Mouse (Mus musculus) right cerebral cortex, postnatal 4 days (tissue): ENCODE results near the gene Mgst2.

Experiments used
- DNase-seq: peaks from one replicate; pipeline ENCODE4 v3.0.0-alpha.2; 2022

Gene Mgst2

GRCm38 (mm10) chr3:51659415-51659814 lies 745 bp upstream of the Mgst2 start:
- DNase-seq, result no peak

DNA sequence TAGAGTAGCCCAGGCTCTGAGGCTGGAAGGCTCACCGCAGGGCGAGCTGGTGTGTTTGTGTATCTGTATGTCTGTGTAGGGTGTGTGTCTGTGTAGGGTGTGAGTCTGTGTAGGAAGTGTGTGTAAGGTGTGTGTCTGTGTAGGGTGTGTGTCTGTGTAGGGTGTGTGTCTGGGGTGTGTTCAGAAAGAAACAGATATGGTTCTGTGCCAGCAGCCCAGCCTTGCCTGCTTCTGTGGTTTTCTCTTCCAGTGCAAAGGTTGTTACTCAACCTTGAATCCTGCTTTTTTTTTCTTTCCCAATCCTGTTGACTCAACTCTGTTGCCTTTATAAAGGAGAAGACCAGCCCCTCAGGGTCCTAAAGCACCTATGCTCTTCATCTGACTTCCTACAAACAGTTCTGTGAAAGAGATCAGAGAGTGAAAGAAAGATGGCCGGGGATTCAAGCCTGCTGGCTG lies 689 bp downstream of the Mgst2 start:
- no peak for DNase-seq

GRCm38 (mm10) chr3:51661376-51661775 lies 1.2 kb downstream of the Mgst2 start:
- DNase-seq, result no peak

- no peak for DNase-seq
Measured at GRCm38 (mm10) chr3:51661880-51662550, 1.9 kb downstream of the Mgst2 start.

DNA sequence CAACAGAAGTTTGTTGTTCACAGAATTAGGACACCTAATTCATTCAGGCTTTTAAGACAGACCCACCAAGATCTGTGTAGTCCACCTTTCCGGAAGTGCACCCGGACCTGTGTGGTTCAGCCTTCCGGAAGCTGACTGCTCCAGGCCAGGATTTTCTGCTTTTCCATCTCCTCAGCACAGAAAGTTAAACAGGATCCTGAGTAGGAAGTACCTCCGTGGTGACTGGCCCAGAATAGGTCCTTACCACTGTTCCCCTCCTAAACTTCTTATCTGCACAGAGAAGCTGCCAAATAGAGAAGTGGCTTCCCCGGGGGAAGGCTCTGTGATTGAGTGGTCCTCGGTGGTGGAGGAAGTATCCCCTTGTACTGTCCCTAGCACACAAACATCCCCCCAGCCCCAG lies 2.4 kb downstream of the Mgst2 start:
- no peak for DNase-seq

DNA sequence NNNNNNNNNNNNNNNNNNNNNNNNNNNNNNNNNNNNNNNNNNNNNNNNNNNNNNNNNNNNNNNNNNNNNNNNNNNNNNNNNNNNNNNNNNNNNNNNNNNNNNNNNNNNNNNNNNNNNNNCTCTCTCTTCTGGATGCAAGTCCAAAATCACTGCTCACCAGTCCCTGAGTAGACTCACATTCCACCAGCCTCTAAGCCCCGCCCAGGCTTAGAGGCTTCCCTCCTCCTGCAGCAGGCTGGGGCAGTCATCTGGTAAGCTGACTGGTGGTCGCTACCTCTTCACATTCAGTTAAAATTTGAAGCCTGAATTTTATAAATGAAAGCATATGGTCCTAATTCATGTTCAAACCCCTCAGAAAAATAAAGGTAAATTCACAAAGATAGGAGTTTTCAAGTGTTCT lies 8.4 kb downstream of the Mgst2 start:
- no peak for DNase-seq

- no peak for DNase-seq
Measured at GRCm38 (mm10) chr3:51670414-51671070, 10.4 kb downstream of the Mgst2 start.

DNA sequence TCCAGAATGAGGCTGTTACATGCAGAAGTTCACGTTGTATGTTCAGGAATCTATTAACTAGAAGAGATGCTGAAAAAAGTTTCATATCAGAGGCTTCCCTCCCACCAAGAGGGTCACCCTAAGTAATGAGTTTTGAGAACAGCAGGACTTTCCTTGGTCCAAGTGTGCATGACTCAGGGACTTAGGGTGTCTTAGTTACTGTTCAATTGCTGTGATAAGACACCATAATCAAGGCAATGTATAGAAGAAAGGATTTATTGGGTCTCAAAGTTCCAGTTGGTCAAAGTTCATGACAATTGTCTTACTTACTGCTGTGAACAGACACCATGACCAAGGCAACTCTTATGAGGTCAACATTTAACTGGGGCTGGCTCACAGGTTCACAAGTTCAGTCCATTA lies 10.9 kb downstream of the Mgst2 start:
- no peak for DNase-seq

- no peak for DNase-seq
Measured at GRCm38 (mm10) chr3:51672631-51673030, 12.5 kb downstream of the Mgst2 start.

DNA sequence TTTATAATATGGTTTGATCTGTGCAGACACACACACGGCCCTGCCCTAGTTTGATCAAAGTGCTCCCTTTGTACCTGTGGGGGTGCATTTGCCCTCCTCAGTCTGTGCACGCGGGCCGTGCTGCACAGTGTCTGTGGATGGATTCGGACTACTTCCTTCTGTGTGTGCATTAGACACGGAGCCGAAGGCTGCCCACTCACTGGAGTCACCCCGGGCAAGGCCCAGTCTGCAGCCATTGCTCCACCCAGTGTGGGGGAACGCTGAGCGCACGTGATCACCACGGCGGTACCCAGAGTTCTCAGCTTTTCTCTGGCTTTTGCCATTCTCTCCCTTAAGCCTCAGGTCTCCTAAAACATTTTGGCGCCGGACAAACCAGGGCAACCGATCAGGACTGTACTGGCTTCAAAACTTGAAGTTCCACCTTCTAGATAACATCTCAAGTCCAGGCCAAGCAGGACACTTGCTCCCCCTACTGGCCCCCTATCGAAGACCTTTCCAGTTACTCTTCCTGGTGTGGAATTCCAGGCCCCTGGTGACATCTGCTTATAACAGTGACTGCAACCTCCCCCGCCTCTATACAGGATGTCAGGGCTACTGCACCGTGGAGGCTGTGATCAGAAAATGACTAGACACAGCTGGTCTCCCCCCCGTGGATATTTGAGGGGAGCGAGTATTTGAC lies 13.4 kb downstream of the Mgst2 start:
- peak; percentile 22 for DNase-seq

GRCm38 (mm10) chr3:51674963-51675362 lies 14.8 kb downstream of the Mgst2 start:
- DNase-seq, result no peak

DNA sequence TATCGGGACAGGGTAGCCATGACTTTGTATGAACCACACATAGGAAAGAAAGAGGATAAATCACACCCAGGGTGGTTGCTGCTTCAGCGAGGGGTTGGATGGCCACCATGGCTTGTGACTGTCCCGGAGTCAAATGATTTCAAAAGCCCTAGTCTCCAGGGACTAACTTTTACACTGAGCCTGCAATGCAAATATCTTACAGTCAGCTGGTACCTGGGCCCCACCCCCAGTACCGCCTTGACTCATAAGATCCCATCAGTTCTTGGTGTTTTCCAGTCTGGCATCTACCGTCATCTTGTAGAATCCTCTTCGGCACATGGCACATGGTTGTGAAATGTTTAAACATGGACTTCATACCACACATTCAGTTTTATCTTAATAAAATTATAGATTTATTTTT lies 25.4 kb downstream of the Mgst2 start:
- DNase-seq, result no peak

- DNase-seq, result no peak
Measured at GRCm38 (mm10) chr3:51686316-51686715, 26.2 kb downstream of the Mgst2 start.

DNA sequence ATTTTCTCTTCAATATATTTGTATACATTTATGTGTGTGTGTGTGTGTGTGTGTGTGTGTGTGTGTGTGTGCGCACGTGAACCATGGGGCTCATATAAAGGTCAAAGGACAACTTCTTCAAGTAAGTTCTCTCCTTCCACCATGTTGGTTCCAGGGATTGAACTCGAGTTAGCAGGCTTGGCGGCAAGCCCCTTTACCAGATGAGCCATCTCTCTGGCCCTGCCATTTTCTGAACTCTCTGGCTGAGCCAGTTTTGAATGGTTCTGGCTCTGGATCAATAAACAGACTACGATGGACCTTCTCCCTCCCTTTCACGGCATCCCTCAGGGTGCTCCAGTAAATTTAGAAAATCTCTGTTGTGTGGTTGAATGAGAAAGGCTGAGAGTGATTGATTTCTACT lies 26.6 kb downstream of the Mgst2 start:
- no peak for DNase-seq

GRCm38 (mm10) chr3:51688725-51689124 lies 28.6 kb downstream of the Mgst2 start:
- DNase-seq, result no peak

- DNase-seq, result no peak
Measured at GRCm38 (mm10) chr3:51693196-51693595, 33.0 kb downstream of the Mgst2 start.

GRCm38 (mm10) chr3:51694576-51694975 lies 34.4 kb downstream of the Mgst2 start:
- DNase-seq, result no peak

- no peak for DNase-seq
Measured at GRCm38 (mm10) chr3:51695713-51696112, 35.6 kb downstream of the Mgst2 start.

- no peak for DNase-seq
Measured at GRCm38 (mm10) chr3:51697931-51698330, 37.8 kb downstream of the Mgst2 start.

GRCm38 (mm10) chr3:51700123-51700522 lies 40.0 kb downstream of the Mgst2 start:
- DNase-seq, result no peak

DNA sequence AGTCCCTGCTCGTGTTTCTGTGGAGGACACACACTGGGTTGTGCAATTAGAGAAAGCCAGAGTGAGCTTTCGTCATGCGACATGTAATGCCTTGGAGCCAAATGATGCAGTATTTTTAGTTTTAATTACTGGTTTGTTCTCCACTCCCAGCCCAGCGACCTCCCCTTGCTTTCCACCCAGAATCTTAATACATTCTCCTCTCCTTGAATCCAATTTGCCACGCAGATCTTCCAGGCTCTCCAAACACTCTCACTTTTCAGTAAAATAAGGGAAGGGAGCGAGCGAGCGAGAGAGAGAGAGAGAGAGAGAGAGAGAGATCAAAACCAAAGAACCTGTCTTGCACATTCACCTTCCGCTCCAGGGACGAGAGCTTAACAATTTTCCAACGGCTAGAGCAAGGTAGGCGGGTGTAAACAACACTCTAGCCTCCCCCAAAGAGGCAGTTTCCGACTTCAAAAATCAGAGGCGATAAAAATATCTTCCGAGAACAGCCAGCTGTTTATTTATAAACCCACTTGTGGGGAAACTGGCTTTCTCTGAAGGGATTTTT lies 40.6 kb downstream of the Mgst2 start:
- peak; percentile 19 for DNase-seq

- DNase-seq, result peak; percentile 81
Measured at GRCm38 (mm10) chr3:51701281-51701751, 41.2 kb downstream of the Mgst2 start.

DNA sequence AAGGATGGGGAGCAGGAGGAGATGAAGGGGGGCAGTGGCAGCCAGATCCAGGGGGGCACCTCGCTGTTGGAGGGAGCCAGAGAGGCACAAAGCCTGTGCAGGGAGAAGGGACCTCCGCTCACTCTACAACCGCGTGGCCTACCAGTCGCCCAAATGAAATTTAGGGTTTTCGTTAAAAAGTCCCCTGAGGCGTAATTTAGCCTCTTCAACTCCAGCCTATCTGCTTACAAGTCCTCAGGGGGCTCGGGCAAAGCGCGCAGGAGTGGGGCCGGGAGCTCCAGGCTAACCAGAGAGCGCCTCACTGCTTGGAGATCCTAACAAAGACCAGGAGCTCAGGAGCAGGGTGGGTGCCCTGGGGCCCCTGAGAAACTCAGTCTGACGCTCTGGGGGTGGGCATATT lies 41.8 kb downstream of the Mgst2 start:
- DNase-seq, result peak; percentile 43
